Mouse (Mus musculus): Measurements from ENCODE around the gene Gm20388. TPM values are rescaled to one million over a fixed set of nuclear protein-coding genes. Genes with fewer than 3 reads are reported as not detected.

Gene Gm20388
- 3.3 to 8.3 TPM (median 6.7 TPM) in 4 replicates for total RNA-seq (2023; ENCODE audit: inconsistent age)

DNA sequence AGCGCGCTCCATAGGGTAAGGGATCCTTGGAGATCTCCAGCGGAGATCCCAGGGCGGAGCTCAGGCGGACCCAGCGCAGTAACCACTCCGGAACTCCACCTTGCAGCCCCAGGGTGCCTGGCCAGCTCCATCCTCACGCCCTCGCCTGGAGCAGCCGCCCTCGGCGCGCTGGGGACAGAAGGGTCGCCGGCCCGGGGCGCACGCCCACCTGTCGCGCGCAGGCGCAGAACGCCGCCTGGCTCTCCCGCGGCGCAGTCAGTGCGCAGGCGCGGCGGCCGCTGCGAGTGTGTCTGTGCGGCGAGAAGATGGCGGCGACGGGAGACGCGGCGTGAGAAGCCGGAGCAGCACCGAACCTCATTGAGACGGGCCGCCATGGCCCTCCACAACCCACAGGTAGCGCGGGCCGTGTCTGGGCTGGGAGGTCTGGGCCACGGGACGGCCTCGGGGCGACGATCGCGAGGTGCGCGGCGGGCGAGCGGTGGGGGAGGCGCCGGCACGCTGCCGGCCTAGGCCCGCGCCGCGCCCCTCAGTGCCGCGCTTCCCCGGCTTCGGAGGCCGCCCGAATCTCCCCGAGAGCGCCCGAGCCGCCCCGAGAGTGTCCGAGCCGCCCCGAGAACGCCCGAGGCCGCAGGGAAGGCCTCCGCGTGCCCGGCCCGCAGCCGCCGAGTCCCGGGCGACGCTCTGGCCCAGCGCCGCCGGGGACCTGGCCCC, at the start of gene Gm20388:
Gene Gm20388 (plus strand): TSS at position 295 of the 711 bp plus-strand sequence.

DNA sequence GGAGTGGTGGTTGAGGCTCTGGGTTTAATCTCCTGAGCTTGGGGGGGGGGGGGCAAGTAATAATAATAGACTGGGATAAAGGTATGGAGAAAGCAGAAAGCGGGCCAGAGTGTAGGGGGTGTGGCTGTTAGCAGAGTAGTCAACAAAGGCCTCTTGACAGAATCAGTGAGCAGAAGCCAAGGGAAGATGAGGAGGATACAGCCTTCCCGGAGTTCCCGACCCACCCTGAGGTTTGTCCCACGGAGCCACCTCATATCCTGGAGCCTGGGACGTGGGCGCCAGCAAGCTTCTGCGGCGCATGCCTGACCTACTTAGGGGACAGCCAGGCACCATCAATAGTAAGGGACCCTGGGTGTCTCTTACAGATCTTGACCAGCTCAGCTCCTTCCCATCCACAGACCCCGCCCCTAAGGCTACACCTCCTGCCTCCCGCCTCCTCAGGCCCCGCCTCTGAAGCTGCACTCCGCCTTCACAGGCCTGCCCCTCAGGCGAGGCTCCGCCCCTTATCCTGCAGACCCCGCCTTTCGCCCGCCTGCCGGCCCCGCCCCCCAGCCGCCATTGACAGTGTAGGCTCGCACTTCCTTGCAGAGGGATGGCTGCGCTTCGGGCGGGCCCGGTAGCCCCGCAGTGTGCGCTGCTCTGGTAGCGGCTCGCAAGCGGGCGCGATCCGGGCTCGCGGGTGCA, 48.8 kb upstream of the Gm20388 start, which contains the start of gene Klhl36:
Gene Klhl36 (plus strand): TSS at position 561 of the 684 bp plus-strand sequence.

DNA sequence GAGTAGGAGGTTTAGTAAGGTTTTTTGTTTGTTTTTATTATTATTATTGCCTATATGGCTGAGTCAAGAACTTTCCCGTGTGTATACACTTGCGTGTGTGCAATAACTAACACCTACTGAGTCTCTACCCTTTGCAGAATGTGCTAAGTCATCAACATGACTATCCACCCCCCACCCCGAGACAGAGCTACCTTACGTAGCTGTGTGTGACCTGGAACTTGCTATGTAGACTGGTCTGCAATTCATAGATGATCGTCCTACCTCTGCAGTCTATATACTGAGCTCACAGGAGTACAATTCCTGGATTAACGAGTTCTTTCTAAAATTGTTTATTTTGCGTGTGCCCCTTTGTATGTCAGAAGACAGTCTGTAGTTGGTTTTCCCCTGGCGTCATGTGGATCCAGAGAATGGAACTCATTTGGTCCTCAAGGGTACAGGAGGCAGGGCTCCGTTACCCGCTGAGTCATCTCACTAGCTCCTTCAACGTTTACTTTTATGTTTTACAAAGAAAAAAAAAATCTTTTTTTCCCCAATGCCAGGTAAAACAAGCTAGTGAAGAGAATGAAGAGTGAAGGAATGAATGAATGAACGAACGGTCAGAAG, 596 bp upstream of the Gm20388 start, which contains the start of gene Usp10:
Gene Usp10 (plus strand): TSS at position 417 of the 603 bp plus-strand sequence.

DNA sequence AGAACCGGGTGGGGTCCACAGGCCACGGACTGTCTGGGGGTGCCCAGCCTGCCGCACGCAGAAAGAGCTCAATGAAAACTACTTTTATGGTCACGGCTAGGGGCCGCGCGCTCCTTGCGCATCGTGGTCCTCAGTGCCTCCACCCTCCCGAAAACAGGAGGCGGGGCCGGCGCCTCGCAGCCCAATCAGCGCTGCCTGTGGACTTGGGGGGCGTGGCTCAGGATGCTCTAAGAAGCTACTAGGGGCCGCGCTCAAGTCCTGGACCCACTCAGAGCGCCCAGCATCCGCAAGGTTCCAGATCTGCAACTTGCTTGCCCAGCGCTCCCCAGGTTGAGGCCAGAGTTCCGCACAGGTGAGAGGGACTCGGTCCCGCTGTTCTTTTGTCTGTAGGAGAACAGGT, 81.6 kb downstream of the Gm20388 start, which contains the start of gene Crispld2:
Gene Crispld2 (plus strand): TSS at position 190 of the 400 bp plus-strand sequence.

DNA sequence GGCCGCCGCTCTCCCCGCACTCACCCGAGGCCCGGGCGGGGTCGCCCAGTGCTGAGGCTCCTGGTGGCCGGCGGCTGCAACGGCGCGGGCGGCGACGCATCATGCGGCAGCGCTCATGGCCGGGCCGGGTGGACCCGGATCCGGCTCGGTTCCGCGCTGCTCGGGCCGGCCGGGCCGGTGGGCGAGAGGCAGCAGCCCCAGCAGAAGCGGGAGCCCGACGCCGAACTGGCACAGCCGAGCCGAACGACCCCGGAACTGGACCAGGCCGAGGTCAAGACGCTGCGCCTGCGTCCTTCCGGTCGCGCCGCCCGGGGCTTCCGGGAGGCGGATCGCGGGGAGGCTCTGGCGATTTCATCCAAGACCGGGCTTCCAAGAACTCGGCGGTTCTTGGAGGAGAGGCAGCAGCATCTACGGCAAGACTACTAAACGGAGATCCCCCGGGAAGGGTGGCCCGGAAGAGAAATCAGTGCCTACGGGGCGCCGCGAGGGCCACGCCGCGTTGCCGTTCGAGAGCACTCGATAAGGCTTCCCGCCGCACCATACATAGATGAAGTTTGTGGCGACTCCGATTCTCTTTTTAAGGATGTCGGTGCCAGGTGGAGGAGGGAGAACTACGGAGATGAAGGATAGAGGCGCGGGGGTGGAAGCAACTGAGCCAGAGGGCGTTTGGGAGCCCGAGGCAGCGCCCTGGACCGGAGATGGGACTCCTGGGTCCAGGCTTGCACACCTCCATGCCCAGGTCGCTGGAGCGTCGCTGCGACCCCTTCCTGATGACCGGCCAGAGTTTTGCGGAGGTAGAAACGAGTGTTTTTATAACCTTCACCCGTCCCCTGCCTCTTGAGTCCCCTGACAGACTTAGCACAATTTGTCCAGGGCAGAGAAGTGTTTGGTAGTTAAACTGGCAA, 190.7 kb downstream of the Gm20388 start, which contains the start of gene Zdhhc7:
Gene Zdhhc7 (minus strand): TSS at position 415 of the 905 bp plus-strand sequence.

DNA sequence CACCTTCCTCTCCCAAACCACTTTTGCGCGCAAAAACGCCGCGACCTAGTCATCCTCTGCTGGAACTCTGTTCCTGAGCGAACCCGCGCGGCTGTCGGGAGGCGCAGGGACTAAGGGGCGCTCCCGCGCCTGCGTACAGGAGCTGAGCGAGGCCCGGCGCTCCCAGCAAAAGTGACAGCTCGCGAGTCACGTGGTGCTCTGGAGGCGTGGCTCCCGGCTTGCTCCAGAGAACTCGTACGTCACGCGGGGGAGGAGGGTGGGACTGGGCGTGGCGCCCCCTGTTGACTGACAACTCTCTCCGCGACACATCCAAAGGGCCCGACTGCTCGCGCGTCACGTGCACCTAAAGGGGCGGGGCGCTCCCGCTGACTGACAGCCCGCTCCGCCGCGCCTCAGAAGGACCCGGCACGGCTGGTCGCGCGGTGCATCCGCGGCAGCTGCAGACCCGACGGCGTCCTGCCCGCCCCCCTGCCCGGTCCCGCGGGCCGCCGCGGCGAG, 203.2 kb downstream of the Gm20388 start, which contains the start of gene 6430548M08Rik:
Gene 6430548M08Rik (plus strand): TSS at position 395 of the 498 bp plus-strand sequence.

DNA sequence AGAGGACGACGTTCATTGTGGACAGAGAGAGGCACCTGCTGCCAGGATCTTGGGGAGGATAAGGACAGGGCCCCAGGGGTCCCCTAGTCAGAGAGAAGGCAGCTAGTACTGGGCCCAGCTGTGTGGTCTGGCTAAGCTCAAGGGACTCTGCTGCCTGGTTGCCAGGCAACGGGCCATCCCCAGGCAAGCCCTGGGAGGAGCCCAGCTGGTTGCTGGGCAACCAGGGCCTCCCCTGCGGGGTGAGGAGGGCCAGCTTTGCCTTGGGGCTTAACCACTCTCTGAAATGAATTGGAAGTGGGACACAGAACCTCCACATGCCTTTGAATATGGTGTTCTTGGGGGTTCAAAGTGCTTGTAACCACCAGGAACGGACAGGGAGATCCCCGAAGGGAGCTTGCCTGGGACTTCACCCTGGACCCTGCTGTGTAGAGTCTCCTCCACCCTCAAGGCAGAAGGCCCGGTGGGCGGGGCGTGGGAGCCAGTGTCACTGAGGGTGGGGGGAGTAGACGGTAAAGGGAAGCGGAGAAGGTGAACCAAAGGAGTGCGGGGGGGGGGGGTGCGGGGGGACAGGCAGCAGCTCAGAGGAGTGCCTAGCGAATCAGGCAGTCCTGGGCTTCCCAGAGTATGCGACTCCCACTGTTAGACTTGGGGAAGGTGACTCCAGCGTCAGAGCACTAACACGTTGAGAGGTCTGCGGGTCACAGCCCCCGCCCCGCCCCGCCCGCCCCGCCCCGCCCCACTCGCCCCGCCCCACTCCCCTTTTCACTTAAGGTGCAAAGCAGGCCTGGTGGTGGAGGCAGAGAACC, 266.9 kb downstream of the Gm20388 start, which contains the start of gene Fam92b:
Gene Fam92b (minus strand): TSS at position 149 of the 806 bp plus-strand sequence.

DNA sequence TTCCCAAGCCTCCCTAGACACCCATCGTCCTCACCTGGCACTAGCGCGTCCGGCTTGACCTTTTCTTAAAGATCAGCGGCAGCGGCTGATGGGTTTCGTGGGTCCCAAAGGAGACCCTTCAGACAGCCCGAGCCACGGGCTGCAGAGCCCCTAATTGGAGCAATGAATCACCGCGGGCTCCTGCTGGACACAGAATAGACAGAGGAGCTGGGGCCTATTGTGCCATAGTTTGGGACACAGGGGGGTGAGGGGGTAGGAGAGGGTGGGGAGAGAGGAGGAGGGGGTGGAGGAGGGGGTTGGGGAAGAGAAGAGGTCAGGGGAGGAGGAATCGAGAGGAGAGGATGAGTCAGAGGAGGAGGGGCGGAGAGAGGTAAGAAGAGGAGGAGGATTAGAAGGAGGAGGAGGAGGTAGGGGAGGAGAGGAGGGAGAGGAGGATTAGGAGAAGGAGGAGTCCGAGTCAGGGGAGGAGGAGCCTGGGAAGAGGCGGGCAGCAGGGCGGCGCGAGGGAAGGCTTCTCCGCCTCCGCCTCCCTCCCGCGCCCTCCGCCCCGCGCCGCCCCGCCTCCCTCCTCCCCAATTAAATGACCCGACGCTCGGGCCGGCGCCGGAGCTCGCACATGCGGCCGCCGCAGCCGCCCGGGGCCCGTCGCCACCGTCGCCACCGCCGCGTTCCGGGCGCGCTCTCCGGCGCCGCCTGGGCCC, 317.4 kb downstream of the Gm20388 start, which contains the start of gene Gse1:
Gene Gse1 (plus strand): TSS at position 566 of the 701 bp plus-strand sequence.

DNA sequence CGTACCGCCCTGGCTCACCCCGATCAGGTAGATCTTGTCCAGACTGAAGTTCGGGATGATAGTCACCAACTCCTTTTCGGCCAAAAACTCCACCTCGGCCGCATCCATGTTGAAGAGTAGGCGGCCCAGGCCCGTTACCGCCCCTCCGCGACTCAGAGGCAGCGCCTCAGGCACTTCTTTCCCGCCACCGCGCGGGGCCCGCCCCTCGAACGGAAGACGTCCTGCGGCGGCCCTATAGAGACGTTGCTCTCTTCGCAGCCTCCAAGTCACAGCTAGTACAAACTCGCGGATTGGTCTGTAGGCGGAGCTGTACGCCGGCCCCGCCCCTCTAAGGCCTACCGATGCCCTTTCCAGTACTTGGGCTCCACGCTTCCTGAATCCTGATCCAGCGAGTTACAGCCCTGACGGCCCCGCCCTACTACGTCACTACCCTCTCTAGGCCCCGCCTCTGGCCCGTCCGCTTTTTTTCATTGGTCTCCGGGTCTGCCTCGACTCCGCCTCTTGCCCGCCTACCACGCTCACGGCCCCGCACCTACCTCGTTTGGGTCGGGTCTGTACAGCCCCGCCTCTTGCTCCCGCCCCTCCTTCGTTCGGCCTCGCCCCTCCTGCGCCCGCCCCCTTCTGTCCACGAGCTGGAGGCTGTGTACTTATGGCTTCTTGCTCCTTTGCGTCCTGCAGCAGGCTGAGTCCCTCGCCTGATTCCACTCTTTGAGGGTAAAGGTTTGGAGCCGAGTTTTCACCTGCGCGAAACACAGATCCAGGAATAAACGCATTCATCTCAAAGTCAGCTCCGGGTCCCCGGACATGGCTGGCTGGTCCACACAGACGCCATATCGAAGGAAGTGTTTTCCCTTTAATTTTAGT, 678.5 kb downstream of the Gm20388 start, which contains the start of gene Gins2:
Gene Gins2 (minus strand): TSS at position 397 of the 864 bp plus-strand sequence.

DNA sequence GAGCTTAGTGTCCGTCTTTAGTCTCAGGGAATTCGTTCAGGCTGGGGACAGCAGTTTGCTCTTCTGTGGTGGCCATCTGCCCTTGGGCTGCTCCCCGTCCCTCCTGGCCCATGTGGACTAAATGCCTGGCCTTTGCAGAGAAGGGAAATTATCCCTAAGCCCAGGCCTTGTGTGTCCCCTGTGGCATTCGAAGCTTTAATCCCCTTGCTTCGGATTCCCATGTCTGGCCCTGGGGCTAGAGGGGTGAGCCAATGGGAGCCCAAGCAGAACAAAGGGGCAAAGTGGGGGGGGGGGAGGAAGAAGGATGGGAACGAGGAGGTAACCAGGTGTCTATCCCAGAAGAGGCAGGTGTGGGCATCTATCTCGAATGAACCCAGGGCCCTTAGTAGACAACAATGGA, 736.9 kb downstream of the Gm20388 start, which contains the start of gene 1190005I06Rik:
Gene 1190005I06Rik (minus strand): TSS at position 101 of the 400 bp plus-strand sequence.

DNA sequence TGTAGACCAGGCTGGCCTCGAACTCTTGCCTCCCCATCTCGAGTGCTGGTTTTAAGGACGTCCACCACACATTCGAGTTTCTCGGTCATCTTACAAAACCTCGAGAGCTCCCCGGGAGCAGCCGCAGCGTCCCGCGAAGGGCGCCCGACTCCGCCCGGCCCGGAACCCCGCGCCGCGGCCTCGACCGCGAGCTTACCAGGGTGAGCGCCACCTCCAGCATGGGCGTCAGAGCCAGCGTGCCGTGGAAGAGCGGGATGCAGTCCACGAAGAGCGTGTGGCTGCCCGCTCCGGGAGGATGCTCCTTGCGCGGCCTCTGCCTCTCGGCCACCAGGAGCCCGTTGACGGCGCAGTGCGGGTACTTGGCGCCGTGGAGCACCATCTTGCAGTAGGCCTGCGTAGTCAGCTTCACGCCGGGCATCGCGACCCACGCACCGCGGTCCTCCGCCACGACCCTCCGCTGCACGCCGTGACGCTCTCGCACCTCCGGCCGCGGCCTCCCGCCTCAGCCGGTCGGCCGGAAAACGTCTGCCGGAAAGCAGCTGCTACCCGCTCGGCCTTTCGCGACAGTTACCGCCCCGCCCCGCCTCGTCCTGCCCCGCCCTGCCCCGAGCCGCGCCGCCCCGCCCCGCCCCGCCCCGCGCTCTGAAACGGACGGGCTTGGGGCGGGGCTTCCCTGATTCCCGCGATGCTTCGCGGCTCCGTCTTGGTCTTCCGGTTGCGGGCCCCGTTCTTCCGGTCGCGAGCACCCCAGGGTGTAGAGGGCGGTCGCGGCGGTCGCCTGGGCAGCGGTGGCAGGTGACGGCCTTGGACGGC, 757.1 kb downstream of the Gm20388 start, which contains the start of the genes Gm27021 and Cox4i1:
Gene Gm27021 (minus strand): TSS at position 519 of the 813 bp plus-strand sequence.
Gene Cox4i1 (plus strand): TSS at position 662 of the 813 bp plus-strand sequence.

DNA sequence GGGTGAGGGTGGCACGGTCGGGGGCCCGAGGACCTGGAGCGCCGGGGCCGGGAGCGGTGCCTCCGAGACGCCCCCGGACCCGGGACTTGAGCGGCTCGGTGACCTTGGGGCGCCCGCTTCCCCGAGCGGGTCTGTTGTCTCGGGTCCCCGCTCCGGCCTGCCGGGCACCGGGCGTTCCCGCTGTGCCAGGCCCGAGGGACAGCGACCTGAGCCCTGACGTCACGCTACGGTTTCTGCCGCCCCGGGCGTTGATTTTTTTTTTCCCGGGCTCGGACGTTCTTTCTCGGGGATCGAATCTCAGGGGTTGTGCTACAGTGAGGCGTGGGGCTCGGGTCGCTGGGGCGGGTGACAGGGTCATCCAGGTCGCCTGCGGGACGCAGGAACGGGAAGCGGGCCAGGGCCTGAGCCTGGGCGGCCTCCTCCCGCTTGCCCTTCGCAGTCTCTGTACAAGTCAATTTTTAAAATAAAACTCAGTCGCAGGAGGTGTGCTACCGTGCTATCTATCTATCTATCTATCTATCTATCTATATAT, 757.8 kb downstream of the Gm20388 start, which contains the start of gene Emc8:
Gene Emc8 (minus strand): TSS at position 200 of the 532 bp plus-strand sequence.

DNA sequence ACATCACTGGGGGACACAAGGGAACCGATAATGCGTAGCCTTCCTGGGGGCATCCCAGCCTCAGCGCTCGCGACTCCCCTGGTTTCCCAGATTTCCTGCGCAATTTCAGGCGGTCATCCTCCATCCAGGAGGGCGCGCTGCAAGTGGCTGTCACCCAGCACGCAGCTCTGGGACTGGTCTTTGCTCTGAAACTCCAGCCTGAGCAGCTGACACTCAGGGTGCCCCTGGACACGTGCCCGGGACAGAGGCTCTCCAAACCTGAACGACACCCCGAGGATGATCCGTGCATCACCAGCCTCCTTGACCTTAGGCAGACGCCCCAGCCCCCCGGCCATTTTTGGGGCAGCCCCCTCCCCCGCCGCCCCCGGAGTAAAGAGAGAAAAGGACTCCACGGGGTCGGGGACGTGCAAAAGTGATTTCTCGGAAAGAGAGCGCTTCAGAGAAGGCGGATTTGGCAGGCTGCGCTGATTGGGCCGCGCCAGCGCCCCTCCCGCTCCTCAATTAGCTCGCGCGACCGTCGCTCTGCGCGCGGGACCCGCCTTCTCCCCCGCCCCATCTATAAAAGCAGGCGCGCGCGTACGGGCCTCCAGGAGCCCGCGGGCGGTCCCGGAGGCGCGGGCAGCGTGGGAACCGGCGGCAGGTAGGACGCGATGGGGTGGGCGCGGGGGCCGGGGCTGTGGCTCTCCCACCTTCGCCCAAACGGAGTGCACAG, 825.3 kb downstream of the Gm20388 start, which contains the start of gene Irf8:
Gene Irf8 (plus strand): TSS at position 589 of the 712 bp plus-strand sequence.

DNA sequence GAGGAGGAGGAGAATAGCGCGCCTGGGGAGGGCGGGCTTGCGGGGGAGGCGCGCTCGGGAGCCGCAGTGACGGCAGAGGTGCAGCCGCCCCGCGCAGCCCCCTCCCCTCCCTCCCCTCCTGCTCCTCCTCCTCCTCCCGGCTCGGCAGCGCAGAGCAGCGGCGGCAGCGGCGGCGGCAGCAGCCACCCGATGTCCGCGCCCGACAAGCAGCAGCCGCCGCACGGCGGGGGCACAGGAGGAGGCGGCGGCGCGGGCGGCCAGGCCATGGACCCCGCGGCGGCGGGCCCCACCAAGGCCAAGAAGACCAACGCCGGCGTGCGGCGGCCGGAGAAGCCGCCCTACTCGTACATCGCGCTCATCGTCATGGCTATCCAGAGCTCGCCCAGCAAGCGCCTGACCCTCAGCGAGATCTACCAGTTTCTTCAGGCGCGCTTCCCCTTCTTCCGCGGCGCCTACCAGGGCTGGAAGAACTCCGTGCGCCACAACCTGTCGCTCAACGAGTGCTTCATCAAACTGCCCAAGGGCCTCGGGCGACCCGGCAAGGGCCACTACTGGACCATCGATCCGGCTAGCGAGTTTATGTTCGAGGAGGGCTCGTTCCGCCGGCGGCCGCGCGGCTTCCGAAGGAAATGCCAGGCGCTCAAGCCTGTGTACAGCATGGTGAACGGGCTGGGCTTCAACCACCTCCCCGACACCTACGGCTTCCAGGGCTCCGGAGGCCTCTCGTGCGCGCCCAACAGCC, 1173.7 kb downstream of the Gm20388 start, which contains the start of gene Foxf1:
Gene Foxf1 (plus strand): TSS at position 177 of the 742 bp plus-strand sequence.

DNA sequence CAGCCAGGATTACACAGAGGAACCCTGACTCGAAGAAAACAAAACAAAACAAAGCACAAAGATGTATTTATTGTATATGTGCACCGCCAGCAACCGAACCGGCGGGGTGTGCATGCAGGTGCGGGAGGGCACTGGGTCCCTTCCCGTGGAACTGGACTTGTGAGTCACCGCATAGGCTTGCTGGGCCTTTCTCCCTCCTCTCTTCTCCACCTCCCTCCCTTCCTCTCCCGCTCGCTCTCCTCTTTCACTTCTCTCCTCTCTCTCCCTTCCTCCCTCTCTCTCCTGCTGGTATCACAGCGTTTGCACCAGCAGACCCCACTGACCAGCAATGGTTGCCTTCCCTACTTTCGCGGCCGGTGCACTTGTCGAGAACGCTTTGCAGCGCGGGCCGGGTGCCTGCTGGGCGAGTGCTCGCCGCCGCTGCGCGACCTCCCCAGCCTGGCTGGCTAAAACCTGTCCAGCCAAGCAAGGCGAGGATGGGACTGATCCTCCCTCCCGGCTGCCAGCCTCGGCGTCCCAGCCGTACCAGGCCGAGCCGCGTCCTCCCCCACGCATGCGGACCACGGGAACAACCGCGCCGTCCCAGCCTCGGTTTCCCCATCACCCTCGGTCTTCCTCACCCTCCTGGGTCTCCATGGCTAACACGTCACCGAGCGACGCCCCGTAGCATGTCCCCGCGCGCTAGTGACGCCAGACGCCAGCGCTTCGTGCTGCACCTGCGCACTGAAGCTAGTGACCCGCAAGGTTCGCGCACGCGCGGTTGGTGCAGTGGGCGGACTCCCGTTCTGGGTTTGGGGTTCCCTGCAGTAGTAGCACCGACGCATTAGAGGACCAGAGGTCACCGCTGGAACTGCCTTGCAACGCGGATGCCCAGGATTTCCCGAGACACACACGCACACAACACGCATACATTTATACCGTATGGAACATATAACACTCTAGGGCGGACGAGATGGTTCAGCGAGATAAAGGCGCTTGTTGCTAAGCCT, 1197.3 kb downstream of the Gm20388 start, which contains the start of gene Mthfsd:
Gene Mthfsd (minus strand): TSS at position 725 of the 989 bp plus-strand sequence.

Measured in B cell, adult (primary cell).